Mouse (Mus musculus) lung, postnatal 0 days (tissue): ENCODE results near the gene Vmp1.

Source experiments
- CTCF ChIP-seq: IDR thresholded peaks from 2 replicates; pipeline ENCODE4 v1.5.1; 2016; ENCODE audit warnings: antibody characterized with exemption, mild to moderate bottlenecking
- EP300 ChIP-seq: IDR thresholded peaks from 2 replicates; pipeline ENCODE4 v1.6.1; 2016; ENCODE audit warnings: antibody characterized with exemption, mild to moderate bottlenecking, control low read depth

DNA sequence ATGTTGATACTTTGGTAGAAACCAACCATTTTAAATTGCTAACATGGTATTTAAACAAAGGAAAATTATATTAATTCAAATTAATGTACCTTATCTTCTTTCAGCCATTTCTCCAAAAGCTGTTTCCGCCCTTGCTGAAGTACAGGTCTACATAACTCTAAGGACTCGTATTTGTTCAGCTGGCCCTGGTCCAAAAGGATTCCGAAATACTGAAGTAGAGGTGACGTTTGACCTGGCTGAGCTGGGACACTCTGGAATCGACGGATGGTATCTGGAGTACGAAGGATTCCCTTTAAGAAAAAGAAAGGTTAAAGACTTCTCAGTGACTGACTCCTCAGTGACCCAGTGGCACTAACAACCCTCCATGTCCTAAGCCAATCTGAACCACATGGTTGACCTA is 41.3 kb upstream of the Vmp1 start:
- TF ChIP-seq CTCF (no peak), EP300 (0 out of 2 replicates have a peak, but pooled peaks have one; percentile 21)
